Mouse (Mus musculus) MEL (cell line): Measurements from ENCODE around the gene Bcl6b.

Experiments used
- GATA1 ChIP-seq: IDR thresholded peaks from 2 replicates; pipeline ENCODE4 v1.6.1; 2011; ENCODE audit warnings: low read depth, low read length, improper control_type of control experiment
- JUND ChIP-seq: IDR thresholded peaks from 2 replicates; pipeline ENCODE4 v1.6.1; 2011; ENCODE audit warnings: low read depth, mild to moderate bottlenecking, improper control_type of control experiment, low read length

GRCm38 (mm10) chr11:70207283-70207682, 22.3 kb downstream of the Bcl6b start:
- TF ChIP-seq JUND (no peak), GATA1 (no peak)
